Mouse (Mus musculus) lung, adult 2 months (tissue): Measurements from ENCODE around the gene Mlh3. TPM values are rescaled to one million over a fixed set of nuclear protein-coding genes. Genes with fewer than 3 reads are reported as not detected.

Source experiments
- DNase-seq: peaks from one replicate; pipeline ENCODE4 v3.0.0; 2022
- H3K4me1 ChIP-seq: fragments of 200-500 bp; 2 replicates; pipeline ENCODE4 v1.6.1; 2011; ENCODE audit warnings: low read length; ENCODE audit not compliant: control insufficient read depth, insufficient read depth
- H3K4me3 ChIP-seq: fragments of 200-500 bp; replicated peaks from 2 replicates; pipeline ENCODE3; 2011; ENCODE audit warnings: low read depth, mild to moderate bottlenecking, control low read depth, low read length; ENCODE audit errors: extremely low read depth
- CTCF ChIP-seq: fragments of 200-500 bp; IDR thresholded peaks from 2 replicates; pipeline ENCODE4 v1.5.1; 2011; ENCODE audit warnings: mild to moderate bottlenecking, low read length, control low read depth; ENCODE audit not compliant: insufficient read depth
- POLR2A ChIP-seq: fragments of 200-500 bp; IDR thresholded peaks from 2 replicates; pipeline ENCODE4 v1.6.1; 2011; ENCODE audit warnings: low read depth, mild to moderate bottlenecking, control low read depth, low read length, borderline replicate concordance; ENCODE audit errors: extremely low read depth
- WGBS: fragments of 180-500 bp; shearing (Covaris S2); methylation state at CpG from one replicate; pipeline ENCODE4 v1.1.7; 2018; 5-methylcytosine and 5-hydroxymethylcytosine counted together
- polyA plus RNA-seq: library from polyadenylated mRNA; depleted of rRNA; stranded (reverse); fragments of >200 nt; gene quantifications from 2 replicates; pipeline ENCODE4 v1.2.3, GENCODE M21; 2012

Mlh3 gene
- polyA plus RNA-seq, 1 experiment: 5.5 TPM

- 83% methylated on average over 10 of the region's 10 CpGs for WGBS
- Histone ChIP-seq H3K4me3 (no peak overlapping the region), H3K4me1 (no peaks in the 10 kb centered on the region)
- no peak for DNase-seq
- TF ChIP-seq POLR2A (no peak), CTCF (no peak)
Measured at GRCm38 (mm10) chr12:85205425-85205824, 65.0 kb downstream of the Mlh3 start.

GRCm38 (mm10) chr12:85204105-85204504, 66.3 kb downstream of the Mlh3 start:
- 61% methylated on average over 8 of the region's 8 CpGs for WGBS
- no peak for TF ChIP-seq POLR2A
- TF ChIP-seq CTCF: 0 out of 2 replicates have a peak, but pooled peaks have one; percentile 6
- Histone ChIP-seq H3K4me1 (no peaks in the 10 kb centered on the region), H3K4me3 (no peak overlapping the region)
- no peak for DNase-seq

- Histone ChIP-seq H3K4me1 (no peaks in the 10 kb centered on the region), H3K4me3 (no peak overlapping the region)
- WGBS: 48% methylated on average over 5 of the region's 5 CpGs
- no peak for DNase-seq
- no peak for TF ChIP-seq CTCF
- no peak for TF ChIP-seq POLR2A
Measured at GRCm38 (mm10) chr12:85203699-85204098, 66.7 kb downstream of the Mlh3 start.

GRCm38 (mm10) chr12:85202191-85202590, 68.2 kb downstream of the Mlh3 start:
- 73% methylated on average over 7 of the region's 7 CpGs for WGBS
- TF ChIP-seq CTCF (no peak), POLR2A (no peak)

GRCm38 (mm10) chr12:85201830-85202147, 68.6 kb downstream of the Mlh3 start:
- Histone ChIP-seq H3K4me1 (no peaks in the 10 kb centered on the region), H3K4me3 (no peak overlapping the region)
- TF ChIP-seq POLR2A (no peak), CTCF (no peak)
- WGBS: 53% methylated on average over 2 of the region's 2 CpGs
- DNase-seq: no peak

More at GRCm38 (mm10) chr12:85202191-85202590, 68.2 kb downstream of the Mlh3 start:
- Histone ChIP-seq H3K4me3 (no peak overlapping the region), H3K4me1 (no peaks in the 10 kb centered on the region)
- DNase-seq: no peak

- H3K4me3 ChIP-seq: no peak overlapping the region
- TF ChIP-seq POLR2A: no peak
- no peak for TF ChIP-seq CTCF
- no peak for DNase-seq
- no peaks in the 10 kb centered on the region for H3K4me1 ChIP-seq
- WGBS: 30% methylated on average over 24 of the region's 24 CpGs
Measured at GRCm38 (mm10) chr12:85200929-85201829, 69.2 kb downstream of the Mlh3 start.

- WGBS: 76% methylated on average over 1 of the region's 1 CpGs
- H3K4me3 ChIP-seq: no peak overlapping the region
Measured at GRCm38 (mm10) chr12:85199954-85200353, 70.4 kb downstream of the Mlh3 start.

GRCm38 (mm10) chr12:85197936-85198335, 72.5 kb downstream of the Mlh3 start:
- Histone ChIP-seq H3K4me3 (no peak overlapping the region), H3K4me1 (no peaks in the 10 kb centered on the region)
- DNase-seq: no peak
- no peak for TF ChIP-seq CTCF
- no peak for TF ChIP-seq POLR2A
- 60% methylated on average over 8 of the region's 8 CpGs for WGBS

More at GRCm38 (mm10) chr12:85199954-85200353, 70.4 kb downstream of the Mlh3 start:
- no peaks in the 10 kb centered on the region for H3K4me1 ChIP-seq
- TF ChIP-seq CTCF (no peak), POLR2A (no peak)
- DNase-seq: no peak

- 81% methylated on average over 7 of the region's 7 CpGs for WGBS
- no peak for DNase-seq
- TF ChIP-seq POLR2A: no peak
- TF ChIP-seq CTCF: no peak
- peaks cover 3% of the 10 kb centered on the region for H3K4me1 ChIP-seq
- no peak overlapping the region for H3K4me3 ChIP-seq
Measured at GRCm38 (mm10) chr12:85197371-85197770, 73.0 kb downstream of the Mlh3 start.

GRCm38 (mm10) chr12:85196191-85196590, 74.2 kb downstream of the Mlh3 start:
- peaks cover 5% of the 10 kb centered on the region for H3K4me1 ChIP-seq
- WGBS: 89% methylated on average over 10 of the region's 10 CpGs
- TF ChIP-seq CTCF (no peak), POLR2A (no peak)
- no peak for DNase-seq
- H3K4me3 ChIP-seq: no peak overlapping the region
